Mouse (Mus musculus): ENCODE data around the gene Fam163a. TPM values are rescaled to one million over a fixed set of nuclear protein-coding genes. Genes with fewer than 3 reads are reported as not detected.
A peak's percentile ranks its signal among the peaks of the same experiment; 100 is the strongest.

The Fam163a gene
- total RNA-seq, 4 experiments from 2014 or later, result 9.3 to 15.2 (median 11.5) TPM

- DNase-seq (ENCODE audit: low spot score in 2 of 2), result no peak
Observed at GRCm38 (mm10) chr1:156202661-156203060, 2.2 kb downstream of the Fam163a start.

- no peak for DNase-seq (ENCODE audit: low spot score in 2 of 2)
Observed at GRCm38 (mm10) chr1:156201069-156201468, 3.8 kb downstream of the Fam163a start.

GRCm38 (mm10) chr1:156197588-156197987, 7.2 kb downstream of the Fam163a start:
- DNase-seq (ENCODE audit: low spot score in 2 of 2), result peak; percentile 18 to 29

- DNase-seq (ENCODE audit: low spot score in 2 of 2), result no peak
Observed at GRCm38 (mm10) chr1:156193292-156193691, 11.5 kb downstream of the Fam163a start.

GRCm38 (mm10) chr1:156192853-156193252, 12.0 kb downstream of the Fam163a start:
- DNase-seq (ENCODE audit: low spot score in 2 of 2), result no peak

- DNase-seq (ENCODE audit: low spot score in 2 of 2), result peak in 1 of 2 experiments; percentile 22
Observed at GRCm38 (mm10) chr1:156186646-156187045, 18.2 kb downstream of the Fam163a start.

GRCm38 (mm10) chr1:156184158-156184571, 20.7 kb downstream of the Fam163a start:
- DNase-seq (ENCODE audit: low spot score in 2 of 2), result no peak

GRCm38 (mm10) chr1:156183176-156183958, 21.5 kb downstream of the Fam163a start:
- no peak for DNase-seq (ENCODE audit: low spot score in 2 of 2)

- DNase-seq (ENCODE audit: low spot score in 2 of 2), result peak; percentile 33 to 48
Observed at GRCm38 (mm10) chr1:156179875-156180274, 25.0 kb downstream of the Fam163a start.

- DNase-seq (ENCODE audit: low spot score in 2 of 2), result no peak
Observed at GRCm38 (mm10) chr1:156168737-156169136, 36.1 kb downstream of the Fam163a start.

- no peak for DNase-seq (ENCODE audit: low spot score in 2 of 2)
Observed at GRCm38 (mm10) chr1:156116770-156117169, 88.1 kb downstream of the Fam163a start.

GRCm38 (mm10) chr1:156113884-156114499, 90.8 kb downstream of the Fam163a start:
- no peak for DNase-seq (ENCODE audit: low spot score in 2 of 2)

- DNase-seq (ENCODE audit: low spot score in 2 of 2), result no peak
Observed at GRCm38 (mm10) chr1:156112142-156112541, 92.7 kb downstream of the Fam163a start.

GRCm38 (mm10) chr1:156111728-156112127, 93.1 kb downstream of the Fam163a start:
- DNase-seq (ENCODE audit: low spot score in 2 of 2), result no peak

- no peak for DNase-seq (ENCODE audit: low spot score in 2 of 2)
Observed at GRCm38 (mm10) chr1:156111090-156111489, 93.7 kb downstream of the Fam163a start.

- no peak for DNase-seq (ENCODE audit: low spot score in 2 of 2)
Observed at GRCm38 (mm10) chr1:156108400-156108799, 96.4 kb downstream of the Fam163a start.

GRCm38 (mm10) chr1:156107424-156107823, 97.4 kb downstream of the Fam163a start:
- DNase-seq (ENCODE audit: low spot score in 2 of 2), result no peak

GRCm38 (mm10) chr1:156105381-156105780, 99.4 kb downstream of the Fam163a start:
- DNase-seq (ENCODE audit: low spot score in 2 of 2), result no peak

- DNase-seq (ENCODE audit: low spot score in 2 of 2), result no peak
Observed at GRCm38 (mm10) chr1:156103763-156104162, 101.1 kb downstream of the Fam163a start.

GRCm38 (mm10) chr1:156091811-156092210, 113.0 kb downstream of the Fam163a start:
- DNase-seq (ENCODE audit: low spot score in 2 of 2), result no peak

- no peak for DNase-seq (ENCODE audit: low spot score in 2 of 2)
Observed at GRCm38 (mm10) chr1:156090042-156090441, 114.8 kb downstream of the Fam163a start.

GRCm38 (mm10) chr1:156089561-156089960, 115.3 kb downstream of the Fam163a start:
- DNase-seq (ENCODE audit: low spot score in 2 of 2), result no peak

GRCm38 (mm10) chr1:156087586-156087985, 117.2 kb downstream of the Fam163a start:
- DNase-seq (ENCODE audit: low spot score in 2 of 2), result no peak
